Comparison of ENCODE assay signal across 13 mouse cellular contexts in the genomic region with DNA sequence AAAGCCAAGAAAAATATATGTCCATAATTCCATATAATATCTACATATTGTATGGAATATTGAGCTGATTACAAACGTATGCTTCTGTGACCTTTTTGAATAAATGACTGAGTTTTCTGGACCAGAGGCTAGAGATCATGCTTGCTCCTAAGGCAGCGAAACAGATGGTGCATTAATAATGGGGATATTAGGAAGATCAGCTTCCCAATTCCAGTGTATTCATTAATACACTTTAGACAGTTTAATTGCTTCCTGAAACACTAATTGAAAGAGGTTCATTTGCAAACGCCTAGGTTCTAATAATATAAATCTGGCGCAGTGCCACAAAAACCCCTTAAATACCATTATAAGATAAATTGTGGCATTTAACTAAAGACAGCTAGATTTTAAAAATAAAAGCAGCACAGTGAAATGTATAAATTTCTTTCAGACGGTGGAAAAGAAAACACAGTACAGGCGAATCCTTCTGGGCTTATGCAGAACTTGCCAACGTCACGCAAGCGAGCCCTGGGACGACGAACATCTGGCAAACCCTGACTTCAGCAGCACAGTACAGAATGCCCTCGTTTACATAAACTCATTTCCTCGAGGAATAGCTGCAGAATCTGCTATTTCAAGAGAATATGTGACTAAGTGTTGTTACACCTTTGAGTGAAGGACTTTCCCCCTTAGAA.
A peak's percentile ranks its signal among the peaks of the same experiment; 100 is the strongest.
DNase-seq lines count a peak whose midpoint lies in the region; ATAC-seq lines count a peak whose summit lies in the region.
"Had no signal": no experiment of that assay in that cellular context is flagged by ENCODE, and none has a peak within 500 bp of the region (broad histone marks: within the 10 kb centered on the region; RNA-seq: fewer than 3 reads in every experiment).

No protein-coding gene starts in this region.

- no peaks in the 10 kb centered on the region for H3K4me1 ChIP-seq in embryonic facial prominence, embryonic 11.5 days (ENCODE audit: control insufficient read depth, insufficient read depth, low read length)
- no peaks in the 10 kb centered on the region for H3K4me1 ChIP-seq in embryonic facial prominence, embryonic 10.5 days
- H3K4me1 ChIP-seq in limb, embryonic 13.5 days = peaks cover 10% of the 10 kb centered on the region
- H3K4me1 ChIP-seq: heart, embryonic 15.5 days had no signal

- no peak for ATAC-seq in embryonic facial prominence, embryonic 11.5 days (replicated peaks; ENCODE audit: insufficient number of reproducible peaks, low FRiP score, low TSS enrichment, low read depth)
- no peak for ATAC-seq in limb, embryonic 13.5 days (ENCODE audit: low FRiP score, low read depth)
- ATAC-seq in inflammation-experienced regulatory T-cells, adult 6 months = no peak
- ATAC-seq: activated CD4-positive, CD25-positive, alpha-beta regulatory T cell, adult 4 months had no signal

- H3K9me3 ChIP-seq in embryonic facial prominence, embryonic 11.5 days (replicated peaks; ENCODE audit: control insufficient read depth, low read length) = no peaks in the 10 kb centered on the region
- H3K9me3 ChIP-seq in embryonic facial prominence, embryonic 10.5 days = no peaks in the 10 kb centered on the region
- no peaks in the 10 kb centered on the region for H3K9me3 ChIP-seq in limb, embryonic 13.5 days
- H3K9me3 ChIP-seq: heart, embryonic 15.5 days had no signal

- no peak overlapping the region for H3K4me3 ChIP-seq in embryonic facial prominence, embryonic 11.5 days (ENCODE audit: low read depth, low read length)
- H3K4me3 ChIP-seq in embryonic facial prominence, embryonic 10.5 days = no peak overlapping the region
- H3K4me3 ChIP-seq in limb, embryonic 13.5 days = no peak overlapping the region
- H3K4me3 ChIP-seq: heart, embryonic 15.5 days had no signal

- no peak overlapping the region for H3K27ac ChIP-seq in embryonic facial prominence, embryonic 11.5 days (replicated peaks; ENCODE audit: low read depth, low read length)
- H3K27ac ChIP-seq in embryonic facial prominence, embryonic 10.5 days (replicated peaks) = no peak overlapping the region
- H3K27ac ChIP-seq in limb, embryonic 13.5 days = no peak overlapping the region
- H3K27ac ChIP-seq: heart, embryonic 15.5 days had no signal

- 48% methylated on average over 13 of the region's 13 CpGs for WGBS in embryonic facial prominence, embryonic 11.5 days
- WGBS in embryonic facial prominence, embryonic 10.5 days = 57% methylated on average over 13 of the region's 13 CpGs
- 23% methylated on average over 13 of the region's 13 CpGs for WGBS in limb, embryonic 13.5 days

- H3K9ac ChIP-seq in embryonic facial prominence, embryonic 11.5 days (replicated peaks; ENCODE audit: low read length) = no peak overlapping the region
- no peak overlapping the region for H3K9ac ChIP-seq in limb, embryonic 13.5 days
- H3K9ac ChIP-seq: heart, embryonic 15.5 days had no signal

- no peak overlapping the region for H3K4me2 ChIP-seq in embryonic facial prominence, embryonic 11.5 days (ENCODE audit: low read depth, low read length)
- peak overlapping the region; percentile 34 for H3K4me2 ChIP-seq in limb, embryonic 13.5 days (replicated peaks)
- H3K4me2 ChIP-seq: heart, embryonic 15.5 days; liver, embryonic 11.5 days had no signal

- DNase-seq in embryonic facial prominence, embryonic 11.5 days (ENCODE audit: low spot score) = peak; percentile 30
- DNase-seq in embryonic facial prominence, embryonic 10.5 days (ENCODE audit: low spot score) = no peak
- peak; percentile 13 to 17 for DNase-seq in kidney, postnatal 4 days
- DNase-seq in kidney, adult 11 months = no peak
- peak; percentile 69 for DNase-seq in brain, adult 2 months (ENCODE audit: low read depth, low spot score)
- DNase-seq in cerebellum, postnatal 4 days (ENCODE audit: low spot score in 2 of 2) = no peak
- DNase-seq: gastrocnemius, postnatal 10 days; thymus, postnatal 36 days had no signal

- H3K27me3 ChIP-seq in embryonic facial prominence, embryonic 11.5 days (ENCODE audit: control insufficient read depth, insufficient read depth, low read length) = no peaks in the 10 kb centered on the region
- no peaks in the 10 kb centered on the region for H3K27me3 ChIP-seq in embryonic facial prominence, embryonic 10.5 days (replicated peaks; ENCODE audit: low read depth, poor library complexity, severe bottlenecking)
- no peaks in the 10 kb centered on the region for H3K27me3 ChIP-seq in limb, embryonic 13.5 days
- H3K27me3 ChIP-seq: heart, embryonic 15.5 days had no signal

- H3K36me3 ChIP-seq in embryonic facial prominence, embryonic 11.5 days (replicated peaks; ENCODE audit: control insufficient read depth, insufficient read depth, low read depth, low read length) = no peaks in the 10 kb centered on the region
- H3K36me3 ChIP-seq in embryonic facial prominence, embryonic 10.5 days (replicated peaks) = no peaks in the 10 kb centered on the region
- no peaks in the 10 kb centered on the region for H3K36me3 ChIP-seq in limb, embryonic 13.5 days
- H3K36me3 ChIP-seq: heart, embryonic 15.5 days had no signal

Comparison
In these comparisons a context has a peak if more than half of its experiments do, and no peak if none do; other contexts are left out.
1. DNase-seq: peak in embryonic facial prominence, embryonic 11.5 days (single experiment), kidney, postnatal 4 days (2 of 2) and brain, adult 2 months (single experiment); none in embryonic facial prominence, embryonic 10.5 days (single experiment), kidney, adult 11 months (single experiment) and cerebellum, postnatal 4 days (0 of 2).